In genomic region chr13:55478036-55478435, GRCm38 (mm10) we compare ENCODE assay signal across 9 mouse cellular contexts. TPM values are rescaled to one million over a fixed set of nuclear protein-coding genes. Genes with fewer than 3 reads are reported as not detected.
DNase-seq lines count a peak whose midpoint lies in the region; ATAC-seq lines count a peak whose summit lies in the region.
"Had no signal": no experiment of that assay in that cellular context is flagged by ENCODE, and none has a peak within 500 bp of the region (broad histone marks: within the 10 kb centered on the region; RNA-seq: fewer than 3 reads in every experiment).

No protein-coding gene starts in this region.

- WGBS in hindbrain, embryonic 10.5 days = 56% methylated on average over 5 of the region's 5 CpGs
- WGBS in hindbrain, embryonic 14.5 days = 54% methylated on average over 5 of the region's 5 CpGs

- no peak overlapping the region for H3K4me2 ChIP-seq in hindbrain, embryonic 14.5 days (replicated peaks)
- H3K4me2 ChIP-seq: liver, embryonic 13.5 days had no signal

- peak; percentile 48 for DNase-seq in hindbrain, embryonic 10.5 days (ENCODE audit: low spot score)
- no peak for DNase-seq in hindbrain, embryonic 14.5 days (ENCODE audit: low spot score)
- DNase-seq in right cerebral cortex, postnatal 14 days = peak; percentile 73
- DNase-seq in right cerebral cortex, postnatal 36 days (ENCODE audit: low spot score in 2 of 2) = no peak
- DNase-seq in embryo, embryonic 10.5 days (ENCODE audit: low spot score) = peak; percentile 61
- DNase-seq in retina, embryonic 14.5 days (ENCODE audit: low spot score) = peak; percentile 66
- DNase-seq in gastrocnemius, postnatal 36 days = no peak
- DNase-seq: liver, embryonic 13.5 days had no signal

- no peaks in the 10 kb centered on the region for H3K9me3 ChIP-seq in hindbrain, embryonic 10.5 days
- H3K9me3 ChIP-seq in hindbrain, embryonic 14.5 days (ENCODE audit: control insufficient read depth, low read length) = no peaks in the 10 kb centered on the region
- H3K9me3 ChIP-seq: liver, embryonic 13.5 days had no signal

- no peak overlapping the region for H3K4me3 ChIP-seq in hindbrain, embryonic 10.5 days
- no peak overlapping the region for H3K4me3 ChIP-seq in hindbrain, embryonic 14.5 days (replicated peaks; ENCODE audit: low read length)
- H3K4me3 ChIP-seq: liver, embryonic 13.5 days had no signal

- no peak overlapping the region for H3K27ac ChIP-seq in hindbrain, embryonic 10.5 days
- no peak overlapping the region for H3K27ac ChIP-seq in hindbrain, embryonic 14.5 days
- H3K27ac ChIP-seq: liver, embryonic 13.5 days had no signal

- no peak for ATAC-seq in hindbrain, embryonic 14.5 days (ENCODE audit: low FRiP score)
- ATAC-seq in megakaryocyte-erythroid progenitor cell, adult 5-6 weeks (replicated peaks; ENCODE audit: low FRiP score, low TSS enrichment, poor library complexity, severe bottlenecking) = no peak

- H3K9ac ChIP-seq in hindbrain, embryonic 14.5 days = no peak overlapping the region
- H3K9ac ChIP-seq: liver, embryonic 13.5 days had no signal

- H3K36me3 ChIP-seq in hindbrain, embryonic 10.5 days = peaks cover 97% of the 10 kb centered on the region
- peaks cover 99% of the 10 kb centered on the region for H3K36me3 ChIP-seq in hindbrain, embryonic 14.5 days (replicated peaks; ENCODE audit: control insufficient read depth, insufficient read depth)

- no peaks in the 10 kb centered on the region for H3K27me3 ChIP-seq in hindbrain, embryonic 10.5 days (ENCODE audit: insufficient read depth, poor library complexity, severe bottlenecking)
- H3K27me3 ChIP-seq in hindbrain, embryonic 14.5 days (ENCODE audit: control insufficient read depth, insufficient read depth, low read length) = no peaks in the 10 kb centered on the region

- intact Hi-C loops in gastrocnemius, postnatal 36 days (cut with DNase I) = no loop called here

- peaks cover 53% of the 10 kb centered on the region for H3K4me1 ChIP-seq in hindbrain, embryonic 10.5 days (replicated peaks)
- H3K4me1 ChIP-seq in hindbrain, embryonic 14.5 days (replicated peaks; ENCODE audit: control insufficient read depth, insufficient read depth, low read length) = peaks cover 37% of the 10 kb centered on the region

RNA-seq across cellular contexts. Expression of gene Dbn1, which starts 9.9 kb away (rescaled TPM):
- 420 and 518 TPM in 2 replicates for polyA plus RNA-seq in hindbrain, embryonic 10.5 days (2016; fragmentation: Nextera tagmentation; extraction: Ambion mirVana)
- polyA plus RNA-seq in hindbrain, embryonic 14.5 days (2014; fragmentation: Nextera tagmentation; extraction: Ambion mirVana) = 406 and 416 TPM in 2 replicates
- total RNA-seq in megakaryocyte-erythroid progenitor cell, adult 5-6 weeks (2014; fragmentation: Nextera tagmentation) = 0.84 TPM in 1 of 2 replicates, not detected in the other
- 2.4 TPM in 1 of 2 replicates, not detected in the other for total RNA-seq in megakaryocyte-erythroid progenitor cell, adult 5-6 weeks (2017)
- total RNA-seq in gastrocnemius, postnatal 36 days (2021) = 1 to 10 TPM; 7.7 TPM

RNA-seq across cellular contexts. Expression of gene Prr7, which starts 14.0 kb away (rescaled TPM):
- 0.69 and 1.0 TPM in 2 replicates for polyA plus RNA-seq in hindbrain, embryonic 10.5 days (2016; fragmentation: Nextera tagmentation; extraction: Ambion mirVana)
- 6.3 and 8.9 TPM in 2 replicates for polyA plus RNA-seq in hindbrain, embryonic 14.5 days (2014; fragmentation: Nextera tagmentation; extraction: Ambion mirVana)
- not detected in 2 replicates for total RNA-seq in megakaryocyte-erythroid progenitor cell, adult 5-6 weeks (2014; fragmentation: Nextera tagmentation)
- not detected in 2 replicates for total RNA-seq in megakaryocyte-erythroid progenitor cell, adult 5-6 weeks (2017)
- total RNA-seq in gastrocnemius, postnatal 36 days (2021) = under 1 TPM; 0.62 to 0.77 TPM
- polyA plus RNA-seq: liver, embryonic 13.5 days had no signal

RNA-seq across cellular contexts. Expression of gene Grk6, which starts 33.2 kb away (rescaled TPM):
- polyA plus RNA-seq in hindbrain, embryonic 10.5 days (2016; fragmentation: Nextera tagmentation; extraction: Ambion mirVana) = 51.5 and 52.3 TPM in 2 replicates
- polyA plus RNA-seq in hindbrain, embryonic 14.5 days (2014; fragmentation: Nextera tagmentation; extraction: Ambion mirVana) = 41.9 and 42.7 TPM in 2 replicates
- total RNA-seq in megakaryocyte-erythroid progenitor cell, adult 5-6 weeks (2014; fragmentation: Nextera tagmentation) = 61.4 and 80.6 TPM in 2 replicates
- total RNA-seq in megakaryocyte-erythroid progenitor cell, adult 5-6 weeks (2017) = 67.7 and 82.4 TPM in 2 replicates
- total RNA-seq in gastrocnemius, postnatal 36 days (2021) = 10 to 100 TPM in 1 of 2 experiments, 1 to 10 TPM in 1; 9.1 to 10.8 TPM

RNA-seq across cellular contexts. Expression of gene Pdlim7, which starts 35.4 kb away (rescaled TPM):
- 194 and 221 TPM in 2 replicates for polyA plus RNA-seq in hindbrain, embryonic 10.5 days (2016; fragmentation: Nextera tagmentation; extraction: Ambion mirVana)
- 139 and 141 TPM in 2 replicates for polyA plus RNA-seq in hindbrain, embryonic 14.5 days (2014; fragmentation: Nextera tagmentation; extraction: Ambion mirVana)
- 11.5 and 13.2 TPM in 2 replicates for total RNA-seq in megakaryocyte-erythroid progenitor cell, adult 5-6 weeks (2014; fragmentation: Nextera tagmentation)
- 3.0 and 4.3 TPM in 2 replicates for total RNA-seq in megakaryocyte-erythroid progenitor cell, adult 5-6 weeks (2017)
- 100 to 1,000 TPM; 605 to 719 TPM for total RNA-seq in gastrocnemius, postnatal 36 days (2021)

RNA-seq across cellular contexts. Expression of gene Dok3, which starts 51.1 kb away (rescaled TPM):
- polyA plus RNA-seq in hindbrain, embryonic 10.5 days (2016; fragmentation: Nextera tagmentation; extraction: Ambion mirVana) = 3.5 and 3.9 TPM in 2 replicates
- polyA plus RNA-seq in hindbrain, embryonic 14.5 days (2014; fragmentation: Nextera tagmentation; extraction: Ambion mirVana) = 3.8 and 5.7 TPM in 2 replicates
- total RNA-seq in megakaryocyte-erythroid progenitor cell, adult 5-6 weeks (2014; fragmentation: Nextera tagmentation) = 1.5 and 2.2 TPM in 2 replicates
- 1.8 and 2.9 TPM in 2 replicates for total RNA-seq in megakaryocyte-erythroid progenitor cell, adult 5-6 weeks (2017)
- total RNA-seq in gastrocnemius, postnatal 36 days (2021) = 1 to 10 TPM in 1 of 2 experiments, under 1 TPM in 1; 0.74 to 1.2 TPM

Comparison
In these comparisons a context has a peak if more than half of its experiments do, and no peak if none do; other contexts are left out.
1. DNase-seq: peak in hindbrain, embryonic 10.5 days (single experiment), right cerebral cortex, postnatal 14 days (single experiment), embryo, embryonic 10.5 days (single experiment) and retina, embryonic 14.5 days (single experiment); none in hindbrain, embryonic 14.5 days (single experiment), right cerebral cortex, postnatal 36 days (0 of 2) and gastrocnemius, postnatal 36 days (0 of 2).
2. RNA of gene Grk6, which starts 33.2 kb away (total RNA-seq): 61.4 to 82.4 TPM in megakaryocyte-erythroid progenitor cell, adult 5-6 weeks; 9.1 to 10.8 TPM in gastrocnemius, postnatal 36 days; every median in the first group is over 4 times any median in the second.